Mouse (Mus musculus) kidney, adult 2 months (tissue): ENCODE data around the gene Elavl1. TPM values are rescaled to one million over a fixed set of nuclear protein-coding genes. Genes with fewer than 3 reads are reported as not detected.

ENCODE experiments used
- DNase-seq: peaks from one replicate; pipeline ENCODE4 v3.0.0; 2021
- H3K27ac ChIP-seq: fragments of 200-500 bp; 2 replicates; pipeline ENCODE4 v1.5.1; 2012; ENCODE audit warnings: low read depth, low read length, control low read depth, inconsistent platforms; ENCODE audit not compliant: insufficient read depth
- H3K27me3 ChIP-seq: fragments of 200-500 bp; replicated peaks from 2 replicates; pipeline ENCODE4 v1.6.1; 2012; ENCODE audit warnings: mild to moderate bottlenecking, moderate library complexity, low read length, inconsistent platforms; ENCODE audit not compliant: control insufficient read depth, insufficient read depth
- H3K36me3 ChIP-seq: fragments of 200-500 bp; 2 replicates; pipeline ENCODE4 v1.6.1; 2012; ENCODE audit warnings: mild to moderate bottlenecking, moderate library complexity, low read length, inconsistent platforms; ENCODE audit not compliant: control insufficient read depth, insufficient read depth
- H3K4me1 ChIP-seq: fragments of 200-500 bp; 2 replicates; pipeline ENCODE4 v1.6.1; 2011; ENCODE audit warnings: low read length; ENCODE audit not compliant: control insufficient read depth, insufficient read depth
- H3K4me3 ChIP-seq: fragments of 200-500 bp; 2 replicates; pipeline ENCODE4 v1.5.1; 2011; ENCODE audit warnings: mild to moderate bottlenecking, low read depth, low read length, control low read depth; ENCODE audit not compliant: insufficient read depth
- CTCF ChIP-seq: fragments of 200-500 bp; conservative IDR thresholded peaks from 2 replicates; pipeline ENCODE4 v1.5.1; 2011; ENCODE audit warnings: low read depth, mild to moderate bottlenecking, control low read depth, low read length, moderate library complexity, mixed read lengths; ENCODE audit not compliant: insufficient read depth, insufficient read length
- POLR2A ChIP-seq: fragments of 200-500 bp; IDR thresholded peaks from one replicate; pipeline ENCODE4 v1.6.1; 2011; ENCODE audit warnings: low read depth, low read length, control low read depth
- WGBS: fragments of 180-500 bp; shearing (Covaris S2); methylation state at CpG from one replicate; pipeline ENCODE4 v1.1.7; 2018; 5-methylcytosine and 5-hydroxymethylcytosine counted together
- polyA plus RNA-seq: library from polyadenylated mRNA; depleted of rRNA; stranded (reverse); fragments of >200 nt; gene quantifications from 2 replicates; pipeline ENCODE4 v1.2.3, GENCODE M21; 2012

Gene Elavl1
- polyA plus RNA-seq, 1 experiment: 35.9 TPM

DNA sequence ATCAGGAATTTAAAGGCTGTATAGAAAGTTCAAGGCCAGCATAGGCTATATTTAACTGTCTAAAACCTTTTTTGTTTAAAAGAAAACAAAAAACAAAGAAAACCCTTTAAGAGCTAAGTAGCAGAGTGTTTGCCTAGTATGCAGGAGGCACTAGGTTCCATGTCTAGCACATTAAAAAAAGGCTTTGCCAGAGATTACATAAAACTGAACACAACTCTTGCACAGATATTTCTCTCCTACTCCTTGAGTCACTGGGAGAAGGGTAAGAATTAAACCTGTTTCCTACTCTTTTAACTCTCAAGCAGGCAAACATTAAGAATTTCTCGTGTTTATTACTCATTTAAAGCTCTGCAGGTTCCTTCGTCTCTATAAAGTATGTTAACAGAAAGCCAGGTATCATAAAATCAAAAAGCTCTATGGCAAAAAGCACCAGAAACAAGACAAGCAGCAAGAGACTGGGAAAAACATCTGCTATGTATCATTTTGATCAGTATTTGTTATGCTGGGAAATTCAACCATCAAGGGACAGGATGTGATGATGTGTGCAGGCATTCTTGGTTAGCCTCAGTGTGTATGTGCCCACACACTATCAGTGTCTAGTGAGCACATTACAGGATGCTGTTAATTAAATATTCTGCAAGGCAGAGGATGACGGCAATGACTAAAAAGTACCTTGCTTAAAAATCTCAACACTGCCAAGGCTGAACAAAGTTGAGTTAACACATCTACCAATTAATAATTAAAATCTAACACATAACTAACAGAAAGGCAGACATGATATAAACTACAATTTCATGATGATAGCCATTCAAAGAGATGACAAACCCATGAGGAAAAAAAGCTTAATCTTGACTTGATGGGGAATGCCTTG lies 11.7 kb downstream of the Elavl1 start:
- Histone ChIP-seq H3K27ac (peak overlapping the region; percentile 93), H3K4me3 (no peak overlapping the region), H3K36me3 (peaks cover 7% of the 10 kb centered on the region), H3K27me3 (no peaks in the 10 kb centered on the region), H3K4me1 (peaks cover 20% of the 10 kb centered on the region)
- TF ChIP-seq CTCF (no peak), POLR2A (no peak)
- WGBS: 29% methylated on average over 3 of the region's 3 CpGs
- DNase-seq: peak; percentile 28

DNA sequence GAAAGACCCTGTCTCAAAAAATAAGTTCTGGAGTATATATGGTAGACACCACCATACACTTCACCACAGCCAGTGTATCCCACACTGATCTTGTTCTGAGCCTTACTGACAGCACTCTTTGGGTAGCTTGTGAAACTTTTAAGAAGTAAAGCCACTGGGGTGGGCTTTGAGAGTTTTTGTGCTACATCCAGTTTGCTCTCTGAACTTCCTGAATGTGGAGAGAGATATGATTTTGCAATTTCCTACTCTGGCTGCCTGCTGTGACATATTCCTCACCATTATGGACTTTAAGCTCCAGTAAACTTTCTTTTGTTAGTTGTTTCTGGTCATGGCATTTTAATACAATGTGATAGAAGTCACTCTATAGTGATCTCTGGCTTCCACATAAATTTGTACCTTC lies 13.1 kb downstream of the Elavl1 start:
- Histone ChIP-seq H3K27me3 (no peaks in the 10 kb centered on the region), H3K27ac (no peak overlapping the region), H3K4me1 (peaks cover 15% of the 10 kb centered on the region; the same call in 1 of the 2 replicates), H3K36me3 (peaks cover 7% of the 10 kb centered on the region), H3K4me3 (no peak overlapping the region)
- no peak for DNase-seq
- TF ChIP-seq POLR2A (no peak), CTCF (no peak)

DNA sequence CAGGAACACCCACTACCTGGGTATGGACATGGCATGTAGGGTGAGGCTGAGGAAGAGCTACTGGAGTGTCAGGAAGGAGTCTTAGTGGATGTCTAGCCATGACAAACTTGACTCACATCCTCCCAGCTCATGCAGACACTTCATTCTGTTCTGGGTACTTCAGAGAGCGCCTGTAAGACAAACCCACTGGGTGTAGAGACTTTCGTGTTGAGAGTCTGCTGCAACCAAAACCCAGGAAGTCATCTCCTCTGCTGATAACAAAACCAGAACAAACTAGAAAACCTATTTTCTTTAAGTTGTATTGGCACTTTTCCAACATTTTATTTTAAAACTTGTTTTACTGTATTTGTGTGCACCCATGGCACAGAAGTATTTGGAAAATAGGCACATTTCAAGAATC lies 19.4 kb downstream of the Elavl1 start:
- peaks cover 5% of the 10 kb centered on the region for H3K36me3 ChIP-seq
- no peak overlapping the region for H3K27ac ChIP-seq
- no peak for DNase-seq
- 77% methylated on average over 2 of the region's 2 CpGs for WGBS
- no peaks in the 10 kb centered on the region for H3K27me3 ChIP-seq
- no peak overlapping the region for H3K4me3 ChIP-seq
- no peaks in the 10 kb centered on the region for H3K4me1 ChIP-seq
- TF ChIP-seq POLR2A (no peak), CTCF (no peak)

DNA sequence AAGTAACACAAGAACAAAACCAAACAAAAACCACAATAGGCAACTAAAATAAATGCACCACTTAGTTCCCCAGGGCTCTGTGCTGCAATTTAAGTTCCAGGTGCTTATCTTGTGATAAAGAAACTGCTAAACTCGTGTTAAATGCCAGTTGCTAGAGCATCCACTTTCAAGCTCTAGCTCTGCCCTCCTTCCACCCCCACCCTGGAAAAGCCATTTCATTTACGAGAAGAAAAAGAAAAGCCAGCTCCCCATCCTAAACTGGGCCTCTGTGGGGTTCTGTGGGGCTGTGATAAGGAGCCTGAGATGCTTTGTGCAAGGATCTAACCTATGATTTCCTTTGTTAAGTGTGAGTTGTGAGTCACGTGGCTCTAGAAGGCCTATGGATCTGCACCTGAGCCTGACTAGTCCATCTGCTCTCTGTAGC lies 21.1 kb downstream of the Elavl1 start:
- 65% methylated on average over 3 of the region's 3 CpGs for WGBS
- H3K36me3 ChIP-seq: peaks cover 5% of the 10 kb centered on the region

DNA sequence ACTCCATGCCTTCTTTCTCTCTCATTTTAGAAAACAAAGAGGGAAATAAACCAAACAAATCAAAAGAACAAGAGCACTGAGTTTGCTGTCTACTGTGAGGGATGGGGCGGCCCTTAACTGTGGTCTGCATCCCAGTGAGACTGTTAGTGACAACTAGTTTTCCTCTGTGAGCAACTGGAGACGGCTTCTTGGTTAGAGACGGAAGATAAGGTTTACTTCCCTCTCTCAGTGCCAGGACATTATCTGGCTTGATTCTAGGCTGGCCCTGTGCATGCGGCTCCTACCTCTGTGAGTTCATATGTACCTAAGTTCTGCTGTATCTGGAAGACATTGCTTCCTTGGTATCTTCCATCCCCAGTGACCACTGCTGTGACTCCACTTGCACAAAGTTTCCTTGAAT lies 27.4 kb downstream of the Elavl1 start:
- 96% methylated on average over 4 of the region's 4 CpGs for WGBS
- peaks cover 10% of the 10 kb centered on the region; the same call in 1 of the 2 replicates for H3K36me3 ChIP-seq
- TF ChIP-seq CTCF (no peak), POLR2A (no peak)
- no peak overlapping the region for H3K4me3 ChIP-seq
- H3K27ac ChIP-seq: no peak overlapping the region
- no peak for DNase-seq
- no peaks in the 10 kb centered on the region for H3K4me1 ChIP-seq
- H3K27me3 ChIP-seq: no peaks in the 10 kb centered on the region

More for the DNA sequence above, 21.1 kb downstream of the Elavl1 start:
- H3K27ac ChIP-seq: no peak overlapping the region
- H3K4me3 ChIP-seq: no peak overlapping the region
- no peaks in the 10 kb centered on the region for H3K27me3 ChIP-seq
- TF ChIP-seq CTCF (no peak), POLR2A (no peak)
- DNase-seq: no peak
- no peaks in the 10 kb centered on the region for H3K4me1 ChIP-seq

DNA sequence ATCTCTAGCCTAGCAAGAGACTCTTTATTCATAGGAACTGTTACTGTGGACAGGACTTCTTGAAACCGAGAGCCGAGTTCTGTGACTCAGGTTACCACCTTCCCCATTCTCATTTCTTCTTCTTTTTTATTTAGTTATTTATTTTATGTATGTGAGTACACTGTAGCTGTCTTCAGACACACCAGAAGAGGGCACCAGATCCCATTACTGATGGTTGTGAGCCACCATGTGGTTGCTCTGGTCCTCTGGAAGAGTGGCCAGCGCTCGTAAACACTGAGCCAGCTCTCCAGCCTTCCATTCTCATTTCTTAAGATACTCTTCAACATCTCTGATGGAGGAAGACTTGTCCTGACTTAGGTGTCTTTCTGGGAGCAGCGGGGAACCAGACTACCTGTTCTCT lies 32.5 kb downstream of the Elavl1 start:
- H3K4me1 ChIP-seq: no peaks in the 10 kb centered on the region
- peaks cover 8% of the 10 kb centered on the region; the same call in 1 of the 2 replicates for H3K36me3 ChIP-seq
- TF ChIP-seq POLR2A: no peak
- no peak for TF ChIP-seq CTCF
- no peak for DNase-seq
- H3K27me3 ChIP-seq: no peaks in the 10 kb centered on the region
- 81% methylated on average over 5 of the region's 5 CpGs for WGBS
- no peak overlapping the region for H3K27ac ChIP-seq
- no peak overlapping the region for H3K4me3 ChIP-seq

DNA sequence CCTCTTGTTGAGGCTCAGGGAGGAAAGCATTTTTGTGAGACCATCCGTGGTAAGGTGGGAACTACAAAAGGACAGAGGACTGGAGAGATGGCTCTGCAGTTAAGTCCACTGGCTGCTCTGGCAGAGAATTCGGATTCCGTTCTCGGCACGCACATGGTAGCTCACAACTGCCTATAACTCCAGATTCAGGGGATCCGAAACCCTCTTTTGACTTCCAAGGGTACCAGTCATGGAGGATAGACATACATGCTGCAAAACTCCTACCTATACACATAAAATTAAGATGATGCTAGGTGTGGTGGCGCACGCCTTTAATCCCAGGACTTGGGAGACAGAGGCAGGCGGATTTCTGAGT lies 49.1 kb downstream of the Elavl1 start:
- Histone ChIP-seq H3K36me3 (no peaks in the 10 kb centered on the region; the same call in 1 of the 2 replicates), H3K27me3 (no peaks in the 10 kb centered on the region), H3K4me1 (peaks cover 9% of the 10 kb centered on the region; the same call in 1 of the 2 replicates), H3K4me3 (peak overlapping the region; percentile 88), H3K27ac (peak overlapping the region; percentile 48)
- TF ChIP-seq POLR2A: no peak
- TF ChIP-seq CTCF: no peak
- WGBS: 19% methylated on average over 9 of the region's 9 CpGs
- no peak for DNase-seq
